Mouse (Mus musculus): Measurements from ENCODE around the gene Ctsll3.

- no peak for TF ChIP-seq GATA1 (IDR thresholded peaks at IDR 0.05; ENCODE audit: borderline replicate concordance, low read length)
- TF ChIP-seq FLI1 (IDR thresholded peaks at IDR 0.05; ENCODE audit: low read length), result no peak
These were observed 36.8 kb upstream of the Ctsll3 start for GRCm38 (mm10) chr13:60839353-60839902.

Data from megakaryocyte, embryonic 14.5 days (primary cell).